Mouse (Mus musculus): Measurements from ENCODE around the gene Nupl1.

GRCm38 (mm10) chr14:60301024-60301423, 49.8 kb upstream of the Nupl1 start:
- TF ChIP-seq CTCF (IDR thresholded peaks at IDR 0.05; ENCODE audit: low read depth, low read length) (no peak), POLR2A (IDR thresholded peaks at IDR 0.05; ENCODE audit: extremely low read depth, insufficient read depth, low read length) (no peak)
